ENCODE assay signal across 9 mouse cellular contexts in genomic region chr11:69699595-69699994, GRCm38 (mm10).
"Had no signal": no experiment of that assay in that cellular context is flagged by ENCODE, and none has a peak within 500 bp of the region (broad histone marks: within the 10 kb centered on the region; RNA-seq: fewer than 3 reads in every experiment).

No protein-coding gene starts in this region.

- H3K4me3 ChIP-seq: layer of hippocampus, adult 2 months; limb, embryonic 13.5 days had no signal

- H3K4me2 ChIP-seq: limb, embryonic 13.5 days; liver, embryonic 11.5 days had no signal

- DNase-seq: kidney, postnatal 10 days; kidney, postnatal 4 days; left cerebral cortex, postnatal 4 days; lung, adult 18-20 months; right cerebral cortex, postnatal 14 days; thymus, postnatal 36 days had no signal

- H3K9me3 ChIP-seq: limb, embryonic 13.5 days had no signal

- H3K36me3 ChIP-seq: limb, embryonic 13.5 days had no signal

- H3K27me3 ChIP-seq: limb, embryonic 13.5 days had no signal

- H3K27ac ChIP-seq: layer of hippocampus, adult 2 months; limb, embryonic 13.5 days had no signal

- H3K9ac ChIP-seq: limb, embryonic 13.5 days had no signal
